Mouse (Mus musculus): Measurements from ENCODE around the gene Dcst1.

Gene Dcst1

DNA sequence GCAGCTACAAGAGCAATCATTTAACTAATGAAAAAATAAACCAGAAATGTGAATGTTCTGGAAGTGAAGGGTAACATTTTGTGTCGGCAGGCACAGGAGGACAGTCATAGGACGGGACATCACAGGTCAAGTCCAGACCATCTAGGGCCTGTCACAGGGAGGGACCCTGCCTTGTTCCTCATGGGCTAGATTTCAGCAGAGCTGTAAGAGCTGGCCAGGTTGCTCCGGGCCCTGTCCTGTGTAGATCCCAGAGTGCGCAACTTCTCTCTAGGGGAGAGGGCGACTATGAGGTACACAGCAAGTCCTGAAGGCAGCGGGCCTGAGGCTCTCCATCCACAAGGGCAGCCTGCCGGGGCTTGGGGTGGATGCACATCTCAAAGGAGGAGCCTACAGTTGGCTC is 3.4 kb downstream of the Dcst1 start, which contains the start of gene Dcst2:
Dcst2 (plus strand) TSS at position 301 of the 400 bp plus-strand sequence.
- in situ Hi-C loops (cut with MboI, MseI) = no loop called here

- in situ Hi-C loops (cut with MboI, MseI) = no loop called here
These were observed 4.8 kb downstream of the Dcst1 start for GRCm38 (mm10) chr3:89360237-89360636.

- in situ Hi-C loops (cut with MboI, MseI) = no loop called here
These were observed 5.4 kb downstream of the Dcst1 start for GRCm38 (mm10) chr3:89359630-89360029.

DNA sequence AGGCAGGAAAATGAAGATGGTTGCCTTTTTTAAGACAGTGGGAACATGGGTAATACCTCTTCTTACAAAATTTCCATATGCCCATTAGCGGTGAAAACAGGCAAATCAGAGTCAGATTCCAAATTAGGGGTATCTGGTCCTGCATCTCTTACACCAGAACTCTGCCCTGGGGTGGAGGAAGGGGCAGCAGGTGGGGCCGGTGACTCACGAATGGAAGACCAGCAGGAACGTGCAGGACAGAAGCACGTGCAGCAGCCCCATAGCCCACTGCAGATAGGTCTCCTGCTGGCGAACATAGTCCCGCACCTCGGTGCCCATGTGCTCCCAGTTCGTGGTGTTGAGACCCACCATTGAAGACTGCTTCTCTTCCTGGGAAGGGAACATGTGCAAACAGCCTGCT is 9.0 kb downstream of the Dcst1 start:
- in situ Hi-C loops (cut with MboI, MseI) = no loop called here

GRCm38 (mm10) chr3:89355512-89355902 is 9.5 kb downstream of the Dcst1 start:
- in situ Hi-C loops (cut with MboI, MseI) = no loop called here

DNA sequence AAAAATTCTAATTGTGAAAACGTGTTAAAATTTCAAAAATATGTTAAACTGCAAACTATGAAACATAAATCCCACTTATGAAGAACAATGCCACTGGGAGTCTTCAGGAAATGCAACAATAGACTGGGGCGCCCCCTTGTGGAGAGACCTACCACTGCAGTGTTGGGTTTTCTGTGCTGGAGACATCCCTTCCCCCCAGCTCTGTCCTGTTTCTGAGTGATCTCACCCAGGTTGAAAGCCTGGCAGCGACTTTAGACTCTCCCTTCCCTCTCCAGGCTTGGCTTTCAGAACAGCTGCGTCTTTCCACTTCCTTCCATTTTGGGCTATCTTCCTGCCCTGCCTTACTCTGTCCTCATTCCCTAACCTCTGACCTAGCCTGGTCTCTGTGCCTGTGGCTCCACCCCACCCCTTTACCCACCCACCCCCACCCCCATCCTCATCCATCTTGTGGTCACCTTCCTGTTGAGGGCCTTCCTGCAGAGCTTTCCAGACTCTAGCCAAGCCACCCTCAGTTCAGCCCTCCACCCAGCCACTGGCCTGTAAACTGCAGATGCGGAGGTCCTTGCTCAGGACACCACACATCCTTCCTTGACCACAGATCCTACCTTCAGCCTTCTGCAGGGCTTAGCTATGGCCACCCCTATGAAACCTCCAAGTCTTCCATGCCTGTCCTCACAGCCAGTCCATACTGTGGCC is 10.1 kb downstream of the Dcst1 start:
- in situ Hi-C loops (cut with MboI, MseI) = no loop called here

DNA sequence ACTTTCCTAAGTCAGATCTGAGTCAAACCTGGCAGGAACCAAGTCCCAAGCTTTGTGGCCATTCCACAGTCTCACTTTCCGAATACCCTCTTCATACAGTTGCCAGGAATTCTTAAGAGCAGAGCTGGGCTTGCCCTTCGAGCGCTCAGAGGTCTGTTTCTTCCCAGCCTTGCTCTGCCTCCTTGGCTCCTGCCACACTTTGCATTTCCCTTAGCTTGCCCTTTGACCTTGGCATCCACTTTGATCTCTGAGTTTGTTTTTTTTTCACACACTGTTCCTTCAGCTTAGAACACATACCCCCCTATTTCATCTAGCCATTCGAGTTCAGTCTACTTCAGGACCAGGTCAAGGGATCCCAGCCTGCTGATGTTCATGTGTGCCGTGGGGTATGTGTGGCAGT is 13.8 kb downstream of the Dcst1 start:
- in situ Hi-C loops (cut with MboI, MseI) = no loop called here

- in situ Hi-C loops (cut with MboI, MseI) = loop anchor here (10.0 kb wide), 1 partner anchor 135 kb away; no protein-coding TSS in a partner anchor
These were observed 15.1 kb downstream of the Dcst1 start, which contains the start of gene Adam15 for GRCm38 (mm10) chr3:89349869-89350501. Gene Adam15 (minus strand): TSS chr3:89349996.

DNA sequence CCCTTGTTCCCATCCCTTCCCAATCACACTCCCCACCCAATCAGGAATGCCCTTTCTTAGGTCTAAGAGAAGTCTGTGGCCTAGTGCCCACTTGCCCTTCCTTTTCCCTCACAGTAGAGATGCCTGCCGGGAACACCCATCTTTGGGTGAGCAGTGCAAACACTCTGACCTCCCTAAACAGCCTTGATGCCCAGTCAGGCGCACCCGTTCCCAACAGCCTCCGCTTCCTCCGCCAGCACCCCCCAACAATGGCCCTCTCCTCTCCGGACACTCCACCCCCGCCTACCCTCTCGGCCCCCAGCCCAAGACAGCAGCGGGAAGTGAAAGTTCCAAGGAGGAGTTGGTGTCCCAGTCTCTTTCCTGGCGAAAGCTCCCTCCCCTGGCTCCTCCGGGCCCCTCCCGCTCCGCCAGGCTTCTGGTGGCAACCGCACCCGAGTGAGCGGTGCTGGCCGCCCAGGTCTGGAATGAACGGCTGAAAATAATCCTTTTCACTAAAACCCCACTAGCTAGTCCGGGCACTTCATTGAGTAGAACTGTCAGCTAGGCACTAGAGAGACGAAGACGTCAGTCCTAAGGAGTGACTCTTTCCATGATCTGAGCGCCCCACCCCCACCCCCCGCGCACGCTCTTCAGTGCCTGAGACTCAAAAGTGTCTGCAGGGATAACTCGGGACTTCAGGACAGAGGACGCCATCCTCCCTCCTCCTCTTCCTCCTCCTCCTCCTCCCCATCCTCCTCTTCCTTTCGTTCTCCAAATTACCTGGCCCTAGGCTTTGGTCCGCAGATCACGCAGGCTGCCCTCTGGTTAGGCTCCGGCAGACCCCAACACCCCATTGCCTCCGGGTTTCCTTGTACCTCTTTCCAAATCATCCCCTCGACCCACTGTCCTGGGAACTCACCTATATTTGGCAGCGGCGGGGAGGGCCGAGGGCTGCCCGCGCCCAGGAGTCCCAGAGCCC is 15.9 kb downstream of the Dcst1 start:
- in situ Hi-C loops (cut with MboI, MseI) = loop anchor here (10.0 kb wide), 1 partner anchor 136 kb away; no protein-coding TSS in a partner anchor

DNA sequence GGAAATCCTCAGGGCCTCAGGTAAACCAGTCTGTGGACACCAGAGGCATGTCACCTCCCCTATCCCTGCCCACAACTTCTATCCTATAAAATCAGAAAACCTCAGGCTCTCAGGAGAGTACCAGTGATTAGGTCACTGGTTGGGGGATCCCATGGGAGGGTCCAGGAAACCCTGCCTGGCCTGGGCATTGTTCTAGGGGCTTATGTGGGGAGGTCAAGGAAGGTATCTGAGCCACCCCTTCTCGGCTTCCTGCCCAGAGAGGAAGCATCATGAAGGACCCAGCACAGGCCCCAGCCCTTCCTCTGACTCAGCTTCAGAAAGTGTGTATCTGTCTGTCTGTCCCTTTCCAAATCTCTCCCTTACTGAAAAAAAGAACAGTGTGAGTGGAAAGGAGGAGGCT is 17.1 kb downstream of the Dcst1 start:
- in situ Hi-C loops (cut with MboI, MseI) = loop anchor here (10.0 kb wide), 1 partner anchor 137 kb away; no protein-coding TSS in a partner anchor

- in situ Hi-C loops (cut with MboI, MseI) = loop anchor here (10.0 kb wide), 1 partner anchor 138 kb away; no protein-coding TSS in a partner anchor
These were observed 18.1 kb downstream of the Dcst1 start for GRCm38 (mm10) chr3:89346815-89347540.

DNA sequence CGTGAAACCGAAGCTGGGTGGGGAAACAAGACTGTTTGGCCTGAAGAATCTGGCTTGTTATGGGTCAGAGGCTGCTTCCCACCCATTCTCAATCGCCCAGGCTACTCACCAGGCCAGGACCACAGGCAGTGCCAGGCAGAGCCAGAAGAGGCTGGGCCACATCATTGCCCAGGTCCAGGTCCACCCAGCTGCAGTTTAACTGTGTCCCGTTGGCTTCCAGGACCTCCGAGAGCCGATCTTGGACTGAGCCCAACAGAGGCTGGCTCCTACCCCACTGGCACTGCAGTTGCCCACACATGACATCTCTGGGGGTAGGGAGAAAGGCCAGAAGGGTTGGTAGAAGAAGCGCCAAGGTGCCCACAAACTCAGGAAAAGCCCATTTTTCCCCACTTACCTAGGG is 21.8 kb downstream of the Dcst1 start:
- in situ Hi-C loops (cut with MboI, MseI) = loop anchor here (10.0 kb wide), 1 partner anchor 142 kb away; no protein-coding TSS in a partner anchor

GRCm38 (mm10) chr3:89341794-89342193 is 23.3 kb downstream of the Dcst1 start:
- in situ Hi-C loops (cut with MboI, MseI) = loop anchor here (10.0 kb wide), 1 partner anchor 143 kb away; no protein-coding TSS in a partner anchor

GRCm38 (mm10) chr3:89340465-89340864 is 24.6 kb downstream of the Dcst1 start:
- in situ Hi-C loops (cut with MboI, MseI) = loop anchor here (10.0 kb wide), 1 partner anchor 144 kb away; no protein-coding TSS in a partner anchor

DNA sequence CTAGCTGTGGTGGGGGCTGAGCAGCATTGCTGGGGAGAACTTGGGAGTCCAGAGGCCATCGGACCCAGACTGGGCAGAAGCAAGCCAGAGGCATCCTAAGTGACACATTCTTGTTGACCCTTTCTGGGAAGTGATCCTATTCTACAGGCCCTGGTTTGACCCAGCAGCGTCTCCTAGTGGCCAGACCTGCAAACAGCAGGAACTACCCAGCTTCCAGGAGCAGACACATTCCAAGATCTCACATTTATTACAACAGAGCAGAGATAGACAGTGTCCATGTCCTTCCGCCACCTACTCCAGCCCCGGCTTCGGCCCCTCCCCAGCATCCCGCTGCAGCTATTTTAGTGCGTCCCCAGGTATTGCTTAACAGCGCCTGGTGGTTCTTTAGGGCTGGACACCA is 25.6 kb downstream of the Dcst1 start:
- in situ Hi-C loops (cut with MboI, MseI) = no loop called here

DNA sequence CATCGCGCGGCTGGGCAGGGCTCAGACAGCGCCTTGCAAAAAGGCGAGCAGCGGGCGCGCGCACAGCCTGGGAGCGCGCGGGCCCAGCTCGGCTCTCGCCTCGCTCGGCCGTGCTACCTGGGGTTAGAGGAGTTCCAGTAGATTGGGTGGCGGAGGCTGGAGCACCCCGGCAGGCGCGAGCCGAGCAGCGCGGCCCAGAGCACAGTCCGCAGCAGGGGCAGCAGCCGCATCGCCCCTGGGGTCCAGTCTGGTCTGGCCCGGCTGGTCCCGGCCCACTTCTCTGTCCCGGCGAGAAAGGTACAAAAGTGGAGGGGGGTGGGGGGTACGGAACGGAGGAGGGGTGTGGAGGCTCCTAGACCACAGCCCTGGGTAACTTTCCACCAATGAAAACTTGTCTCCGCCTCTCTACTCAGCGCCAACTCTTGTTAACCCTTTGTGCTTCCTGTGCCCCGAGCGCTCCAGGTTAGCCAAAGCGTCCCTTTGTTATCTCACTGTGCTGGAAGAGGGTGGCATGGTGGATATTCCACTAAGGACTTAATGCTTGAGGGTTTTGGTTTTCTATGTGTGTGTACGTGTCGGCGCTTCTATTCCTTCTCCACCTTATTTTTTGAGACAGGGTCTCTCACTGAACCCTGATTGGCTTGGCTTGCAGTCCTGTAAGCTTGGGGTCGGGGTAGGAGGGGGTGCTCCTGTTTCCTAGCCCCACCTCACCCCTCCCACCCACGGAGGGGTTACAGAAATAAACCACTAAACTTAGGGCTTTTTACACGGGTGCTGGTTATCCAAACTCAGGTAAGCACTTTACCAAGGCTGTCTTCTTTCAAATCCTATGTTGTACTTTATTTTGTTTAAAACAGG is 27.1 kb downstream of the Dcst1 start, which contains the start of gene Efna4:
Efna4 (minus strand) TSS at position 308 of the 858 bp plus-strand sequence.
- in situ Hi-C loops (cut with MboI, MseI) = no loop called here

DNA sequence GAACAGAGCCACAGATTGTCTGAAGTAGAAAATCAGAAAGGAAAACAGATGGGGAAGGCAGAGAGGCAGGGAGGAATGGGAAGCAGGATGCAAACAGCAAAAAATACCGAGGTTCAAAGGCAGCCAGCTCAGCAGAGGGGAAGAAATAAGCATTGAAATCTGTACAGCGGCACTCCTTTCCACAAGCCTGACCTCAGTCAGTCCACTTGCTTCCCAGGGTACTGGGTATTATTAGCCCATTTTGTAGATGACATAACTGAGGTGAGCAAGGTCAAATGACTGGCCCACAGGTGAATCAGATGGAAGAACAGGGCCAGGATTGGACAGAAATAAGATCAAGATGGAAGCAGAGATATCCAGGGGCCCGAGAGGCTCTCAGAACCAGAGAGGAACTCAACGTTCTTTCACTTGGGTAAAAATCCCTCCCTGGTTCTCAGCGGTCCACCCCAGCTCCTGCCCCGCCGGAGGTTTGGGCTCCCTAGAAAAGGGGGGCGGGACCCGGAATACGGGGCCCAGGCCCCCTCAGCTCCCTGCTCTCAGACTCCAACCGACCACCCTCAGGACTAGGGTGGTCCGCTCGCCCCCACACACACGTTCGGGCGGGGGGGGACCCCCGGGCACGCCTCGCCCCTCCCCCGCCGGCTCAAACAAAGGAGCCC is 27.9 kb downstream of the Dcst1 start:
- in situ Hi-C loops (cut with MboI, MseI) = no loop called here

DNA sequence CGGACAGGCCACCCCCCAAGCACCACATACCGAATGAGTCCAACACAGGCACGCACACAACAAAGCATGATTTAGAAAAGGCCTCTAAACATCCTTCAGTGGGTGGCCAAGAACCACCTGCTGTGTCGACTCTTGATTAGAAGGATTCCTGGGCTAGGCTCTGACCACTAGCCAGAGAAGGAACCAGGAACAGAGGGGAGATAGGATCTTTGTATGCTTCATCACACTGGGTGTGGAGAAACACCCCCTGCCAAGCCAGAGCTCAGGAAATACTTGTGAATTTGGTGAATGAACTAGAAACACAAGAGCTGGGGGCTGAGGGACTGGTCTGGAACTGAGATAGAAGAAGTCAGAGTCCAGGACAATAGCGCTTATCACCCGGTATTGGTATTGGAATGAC is 28.5 kb downstream of the Dcst1 start:
- in situ Hi-C loops (cut with MboI, MseI) = no loop called here

DNA sequence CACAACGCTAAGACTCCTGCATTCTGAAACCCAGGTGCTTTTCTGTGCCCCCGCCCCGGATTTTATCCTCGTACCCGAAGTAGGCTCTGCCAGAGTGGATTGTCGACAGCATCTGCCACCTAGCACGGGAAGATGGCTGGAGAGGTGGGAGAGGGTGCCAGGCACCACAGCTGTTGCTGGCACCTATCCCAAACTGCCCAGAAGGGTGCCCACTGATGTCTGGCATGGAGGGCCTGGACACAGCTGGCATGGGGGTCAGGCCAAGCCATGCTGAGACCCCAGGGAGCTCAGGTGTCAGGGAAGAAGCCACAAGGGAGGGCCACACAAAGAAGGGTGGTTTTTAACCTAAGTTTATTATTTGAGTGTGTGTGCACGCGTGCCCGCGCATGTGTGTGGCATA is 32.0 kb downstream of the Dcst1 start:
- in situ Hi-C loops (cut with MboI, MseI) = no loop called here

Data from T-helper 17 cell (primary cell).